Mouse (Mus musculus): Measurements from ENCODE around the gene Nav2.

DNA sequence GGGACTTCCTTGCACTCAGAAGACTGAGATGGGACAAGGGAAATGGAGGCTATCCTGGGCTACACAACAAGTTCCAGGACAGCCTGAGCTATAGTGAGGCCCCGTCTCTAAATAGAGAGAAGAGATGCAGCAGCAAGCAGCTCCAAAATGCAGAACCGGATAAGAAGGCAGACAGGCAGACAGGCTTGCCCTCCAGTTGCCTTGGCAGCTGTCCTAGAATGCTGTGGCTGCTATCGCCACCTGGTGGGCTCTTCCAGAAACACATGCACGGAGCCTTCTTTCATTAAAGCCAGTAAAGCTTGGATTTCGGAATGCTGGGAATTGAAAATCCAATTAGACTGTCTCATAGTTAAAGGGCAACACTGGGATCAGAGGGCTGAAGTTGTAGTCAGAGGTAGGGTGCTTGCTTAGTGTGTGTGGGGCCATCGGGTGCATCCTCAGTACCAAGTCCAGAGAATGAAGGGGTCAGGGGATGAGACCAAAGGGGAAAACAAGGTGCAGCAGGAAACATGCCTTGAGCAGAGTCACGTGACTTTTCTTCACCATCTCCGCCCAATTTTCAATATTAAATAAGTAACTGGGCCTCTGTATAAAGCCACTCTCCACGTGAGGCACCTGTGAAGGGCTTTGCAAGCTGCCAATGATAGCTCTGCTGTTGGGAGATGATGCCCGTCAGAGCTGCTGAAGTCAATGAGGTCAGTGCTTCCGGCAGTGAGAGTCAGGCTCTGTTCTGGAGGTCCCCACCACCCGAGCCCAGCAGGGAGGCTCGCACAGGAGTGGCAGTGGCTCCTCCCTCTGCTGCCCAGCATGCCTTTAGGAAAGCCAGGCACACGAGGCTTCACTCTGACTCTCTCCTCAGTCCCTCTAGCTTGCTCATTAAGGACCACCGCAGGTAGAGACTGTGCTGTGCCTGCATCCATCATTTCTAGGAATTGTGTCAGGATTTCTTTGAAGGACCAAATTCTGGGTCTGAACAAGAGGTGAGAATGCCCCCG is 364.2 kb downstream of the Nav2 start:
- TF ChIP-seq POLR2A (IDR thresholded peaks at IDR 0.05; ENCODE audit: insufficient read depth, low read length) (no peak), CTCF (IDR thresholded peaks at IDR 0.05; ENCODE audit: low read depth, low read length) (peak; percentile 84)

Measured in ES-Bruce4 (cell line).